Mouse (Mus musculus) embryo, embryonic 11 days (tissue): ENCODE data around the gene Kiz.

Source experiments
- DNase-seq: peaks from one replicate; pipeline ENCODE4 v3.0.0-alpha.2; 2015

Gene Kiz

GRCm38 (mm10) chr2:146855599-146856039 is at the start of gene Kiz:
Gene Kiz, plus strand, starts transcription at chr2:146855864.
- DNase-seq, result peak; percentile 95

GRCm38 (mm10) chr2:146809706-146810256 is 45.9 kb upstream of the Kiz start:
- no peak for DNase-seq

GRCm38 (mm10) chr2:146810695-146811094 is 45.0 kb upstream of the Kiz start:
- peak; percentile 38 for DNase-seq

GRCm38 (mm10) chr2:146814978-146815377 is 40.7 kb upstream of the Kiz start:
- no peak for DNase-seq

- DNase-seq, result no peak
Observed at GRCm38 (mm10) chr2:146819065-146819464, 36.6 kb upstream of the Kiz start.

GRCm38 (mm10) chr2:146823483-146823951 is 32.1 kb upstream of the Kiz start:
- no peak for DNase-seq

- no peak for DNase-seq
Observed at GRCm38 (mm10) chr2:146824043-146824442, 31.6 kb upstream of the Kiz start.

- DNase-seq, result no peak
Observed at GRCm38 (mm10) chr2:146828006-146828405, 27.7 kb upstream of the Kiz start.

- peak; percentile 61 for DNase-seq
Observed at GRCm38 (mm10) chr2:146833222-146834063, 22.2 kb upstream of the Kiz start.

- DNase-seq, result no peak
Observed at GRCm38 (mm10) chr2:146834064-146834313, 21.7 kb upstream of the Kiz start.

- DNase-seq, result peak; percentile 84
Observed at GRCm38 (mm10) chr2:146834314-146835201, 21.1 kb upstream of the Kiz start.

GRCm38 (mm10) chr2:146835241-146835990 is 20.2 kb upstream of the Kiz start:
- peak; percentile 60 for DNase-seq

- peak; percentile 34 for DNase-seq
Observed at GRCm38 (mm10) chr2:146836246-146836645, 19.4 kb upstream of the Kiz start.

- DNase-seq, result peak; percentile 65
Observed at GRCm38 (mm10) chr2:146836871-146837550, 18.7 kb upstream of the Kiz start.

- no peak for DNase-seq
Observed at GRCm38 (mm10) chr2:146837653-146838052, 18.0 kb upstream of the Kiz start.

- peak; percentile 54 for DNase-seq
Observed at GRCm38 (mm10) chr2:146838596-146839302, 16.9 kb upstream of the Kiz start.

- DNase-seq, result peak; percentile 54
Observed at GRCm38 (mm10) chr2:146839303-146840030, 16.2 kb upstream of the Kiz start.

- DNase-seq, result no peak
Observed at GRCm38 (mm10) chr2:146847863-146848262, 7.8 kb upstream of the Kiz start.

- peak; percentile 61 for DNase-seq
Observed at GRCm38 (mm10) chr2:146856120-146856519, 456 bp downstream of the Kiz start.

GRCm38 (mm10) chr2:146856853-146857252 is 1.2 kb downstream of the Kiz start:
- no peak for DNase-seq

- DNase-seq, result no peak
Observed at GRCm38 (mm10) chr2:146865781-146866180, 10.1 kb downstream of the Kiz start.
